Mouse (Mus musculus) cerebellum, adult 11 months (tissue): ENCODE data around the gene Ccz1.
"Not testable (repeated sequence)": the region's sequence is repeated elsewhere in the genome, so short reads cannot be mapped to it uniquely, and the experiment has no call there.

Source experiments
- DNase-seq: peaks from one replicate; pipeline ENCODE4 v3.0.0; 2022

The Ccz1 gene

GRCm38 (mm10) chr5:144014551-144015311 lies at the start of gene Ccz1:
Gene Ccz1, minus strand, starts transcription at chr5:144014877.
- peak; percentile 69 for DNase-seq

- DNase-seq, result no peak
Observed at GRCm38 (mm10) chr5:144064093-144064492, 49.4 kb upstream of the Ccz1 start.

GRCm38 (mm10) chr5:144054340-144054739 lies 39.7 kb upstream of the Ccz1 start:
- no peak for DNase-seq

GRCm38 (mm10) chr5:144053450-144053849 lies 38.8 kb upstream of the Ccz1 start:
- no peak for DNase-seq

- no peak for DNase-seq
Observed at GRCm38 (mm10) chr5:144051268-144051667, 36.6 kb upstream of the Ccz1 start.

- no peak for DNase-seq
Observed at GRCm38 (mm10) chr5:144049881-144050280, 35.2 kb upstream of the Ccz1 start.

GRCm38 (mm10) chr5:144047324-144047723 lies 32.6 kb upstream of the Ccz1 start:
- DNase-seq, result peak; percentile 8

- DNase-seq, result no peak
Observed at GRCm38 (mm10) chr5:144043166-144043565, 28.5 kb upstream of the Ccz1 start.

- peak; percentile 56 for DNase-seq
Observed at GRCm38 (mm10) chr5:144040720-144041364, 26.2 kb upstream of the Ccz1 start.

- no peak for DNase-seq
Observed at GRCm38 (mm10) chr5:144039886-144040285, 25.2 kb upstream of the Ccz1 start.

- DNase-seq, result no peak
Observed at GRCm38 (mm10) chr5:144039156-144039675, 24.5 kb upstream of the Ccz1 start.

- DNase-seq, result no peak
Observed at GRCm38 (mm10) chr5:144036952-144037351, 22.3 kb upstream of the Ccz1 start.

- DNase-seq, result no peak
Observed at GRCm38 (mm10) chr5:144034567-144034966, 19.9 kb upstream of the Ccz1 start.

GRCm38 (mm10) chr5:144032491-144032890 lies 17.8 kb upstream of the Ccz1 start:
- no peak for DNase-seq

GRCm38 (mm10) chr5:144026620-144027263 lies 12.1 kb upstream of the Ccz1 start, which contains the start of gene Ocm:
Gene Ocm, minus strand, starts transcription at chr5:144026670.
- DNase-seq, result no peak

GRCm38 (mm10) chr5:144015845-144016244 lies 1.2 kb upstream of the Ccz1 start:
- DNase-seq, result no peak

GRCm38 (mm10) chr5:144015312-144015650 lies 604 bp upstream of the Ccz1 start:
- DNase-seq, result no peak

GRCm38 (mm10) chr5:144013366-144014134 lies 1.1 kb downstream of the Ccz1 start:
- not testable (repeated sequence) for DNase-seq

- DNase-seq, result no peak
Observed at GRCm38 (mm10) chr5:144002461-144003192, 12.1 kb downstream of the Ccz1 start.

- DNase-seq, result no peak
Observed at GRCm38 (mm10) chr5:143999409-143999808, 15.3 kb downstream of the Ccz1 start.

- no peak for DNase-seq
Observed at GRCm38 (mm10) chr5:143994632-143995365, 19.9 kb downstream of the Ccz1 start.
